12 mouse cellular contexts compared by ENCODE assay signal in the genomic region with DNA sequence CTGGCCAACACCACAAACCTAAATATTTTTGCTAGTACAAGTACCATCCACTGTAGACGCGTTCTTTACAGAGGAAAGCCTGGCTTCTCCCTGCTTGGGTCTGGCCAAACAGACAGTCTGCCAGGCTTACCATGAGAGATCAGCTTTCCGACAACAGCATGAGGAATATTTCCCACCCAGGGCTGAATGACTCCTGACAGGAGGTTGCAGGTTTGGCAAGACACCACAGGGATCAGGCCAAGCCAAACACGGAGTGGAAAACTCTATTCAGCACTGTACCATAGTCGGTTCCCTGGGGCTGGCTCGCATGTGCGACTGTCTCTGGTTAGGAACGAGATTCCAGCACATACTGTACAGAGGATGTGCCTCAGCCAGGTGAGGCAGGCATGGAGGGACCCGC.
DNase-seq lines count a peak whose midpoint lies in the region; ATAC-seq lines count a peak whose summit lies in the region.
"Had no signal": no experiment of that assay in that cellular context is flagged by ENCODE, and none has a peak within 500 bp of the region (broad histone marks: within the 10 kb centered on the region; RNA-seq: fewer than 3 reads in every experiment).

No protein-coding gene starts in this region.

- ATAC-seq in hindbrain, embryonic 16.5 days, result peak; percentile 30
- peak; percentile 84 for ATAC-seq in heart, embryonic 15.5 days (replicated peaks; ENCODE audit: insufficient number of reproducible peaks, insufficient read depth, low FRiP score, low read depth)
- ATAC-seq in neural tube, embryonic 15.5 days (ENCODE audit: low FRiP score), result no peak

- H3K4me2 ChIP-seq in hindbrain, embryonic 16.5 days (ENCODE audit: low read length), result no peak overlapping the region
- H3K4me2 ChIP-seq in heart, embryonic 15.5 days, result no peak overlapping the region
- H3K4me2 ChIP-seq in neural tube, embryonic 15.5 days, result no peak overlapping the region

- no peaks in the 10 kb centered on the region for H3K4me1 ChIP-seq in hindbrain, embryonic 16.5 days (ENCODE audit: control insufficient read depth, insufficient read depth, low read depth, low read length)
- no peaks in the 10 kb centered on the region for H3K4me1 ChIP-seq in hindbrain, embryonic 10.5 days (replicated peaks)
- H3K4me1 ChIP-seq in heart, embryonic 15.5 days (replicated peaks), result no peaks in the 10 kb centered on the region
- H3K4me1 ChIP-seq in neural tube, embryonic 15.5 days, result no peaks in the 10 kb centered on the region
- peaks cover 11% of the 10 kb centered on the region; the same call in 1 of the 2 replicates for H3K4me1 ChIP-seq in midbrain, embryonic 10.5 days

- 75% methylated on average over 9 of the region's 9 CpGs for WGBS in hindbrain, embryonic 16.5 days
- WGBS in hindbrain, embryonic 10.5 days, result 83% methylated on average over 9 of the region's 9 CpGs
- WGBS in heart, embryonic 15.5 days, result 49% methylated on average over 9 of the region's 9 CpGs
- WGBS in neural tube, embryonic 15.5 days, result 85% methylated on average over 9 of the region's 9 CpGs
- WGBS in midbrain, embryonic 10.5 days, result 84% methylated on average over 9 of the region's 9 CpGs

- DNase-seq in hindbrain, embryonic 10.5 days (ENCODE audit: low spot score), result no peak
- peak; percentile 3 for DNase-seq in urinary bladder, postnatal 25 days (ENCODE audit: low spot score)
- DNase-seq in urinary bladder, postnatal 10 days (ENCODE audit: low spot score), result no peak
- peak; percentile 12 for DNase-seq in yolk sac, embryonic 10.5 days (ENCODE audit: low spot score)
- no peak for DNase-seq in midbrain, embryonic 10.5 days (ENCODE audit: low spot score)
- DNase-seq: embryo, embryonic 11 days; kidney, adult 8-10 months; right cerebral cortex, adult 18-20 months had no signal

- no peak overlapping the region for H3K9ac ChIP-seq in hindbrain, embryonic 16.5 days (ENCODE audit: low read depth, low read length)
- H3K9ac ChIP-seq in heart, embryonic 15.5 days, result no peak overlapping the region
- H3K9ac ChIP-seq in neural tube, embryonic 15.5 days (replicated peaks), result no peak overlapping the region

- no peak overlapping the region for H3K4me3 ChIP-seq in hindbrain, embryonic 16.5 days (ENCODE audit: low read length)
- no peak overlapping the region for H3K4me3 ChIP-seq in hindbrain, embryonic 10.5 days
- no peak overlapping the region for H3K4me3 ChIP-seq in heart, embryonic 15.5 days
- H3K4me3 ChIP-seq in neural tube, embryonic 15.5 days (replicated peaks), result no peak overlapping the region
- no peak overlapping the region for H3K4me3 ChIP-seq in midbrain, embryonic 10.5 days

- H3K27me3 ChIP-seq in hindbrain, embryonic 16.5 days (replicated peaks; ENCODE audit: control insufficient read depth, insufficient read depth, low read length), result no peaks in the 10 kb centered on the region
- H3K27me3 ChIP-seq in hindbrain, embryonic 10.5 days (ENCODE audit: insufficient read depth, poor library complexity, severe bottlenecking), result no peaks in the 10 kb centered on the region
- no peaks in the 10 kb centered on the region for H3K27me3 ChIP-seq in heart, embryonic 15.5 days
- H3K27me3 ChIP-seq in neural tube, embryonic 15.5 days (replicated peaks), result no peaks in the 10 kb centered on the region
- no peaks in the 10 kb centered on the region for H3K27me3 ChIP-seq in midbrain, embryonic 10.5 days (ENCODE audit: low read depth, poor library complexity, severe bottlenecking)
- H3K27me3 ChIP-seq: CH12.LX had no signal

- H3K9me3 ChIP-seq in hindbrain, embryonic 16.5 days (ENCODE audit: control insufficient read depth, low read length), result peaks cover 2% of the 10 kb centered on the region; the same call in 1 of the 2 replicates
- H3K9me3 ChIP-seq in hindbrain, embryonic 10.5 days, result peaks cover 10% of the 10 kb centered on the region
- H3K9me3 ChIP-seq in heart, embryonic 15.5 days (replicated peaks), result 0 out of 2 replicates have a peak, but pooled peaks cover 6% of the 10 kb centered on the region
- H3K9me3 ChIP-seq in neural tube, embryonic 15.5 days (replicated peaks), result no peaks in the 10 kb centered on the region; the same call in 1 of the 2 replicates
- peaks cover 6% of the 10 kb centered on the region; the same call in 1 of the 2 replicates for H3K9me3 ChIP-seq in midbrain, embryonic 10.5 days (replicated peaks)

- H3K36me3 ChIP-seq in hindbrain, embryonic 16.5 days (ENCODE audit: control insufficient read depth, insufficient read depth, low read length), result no peaks in the 10 kb centered on the region
- H3K36me3 ChIP-seq in hindbrain, embryonic 10.5 days, result no peaks in the 10 kb centered on the region
- no peaks in the 10 kb centered on the region for H3K36me3 ChIP-seq in heart, embryonic 15.5 days
- H3K36me3 ChIP-seq in neural tube, embryonic 15.5 days, result no peaks in the 10 kb centered on the region
- H3K36me3 ChIP-seq in midbrain, embryonic 10.5 days, result no peaks in the 10 kb centered on the region

- H3K27ac ChIP-seq in hindbrain, embryonic 16.5 days (ENCODE audit: low read depth, low read length), result no peak overlapping the region
- H3K27ac ChIP-seq in hindbrain, embryonic 10.5 days, result no peak overlapping the region
- H3K27ac ChIP-seq in heart, embryonic 15.5 days, result peak overlapping the region; percentile 63
- no peak overlapping the region for H3K27ac ChIP-seq in neural tube, embryonic 15.5 days (replicated peaks)
- H3K27ac ChIP-seq in midbrain, embryonic 10.5 days (replicated peaks), result no peak overlapping the region

Comparison
In these comparisons a context has a peak if more than half of its experiments do, and no peak if none do; other contexts are left out.
1. DNase-seq: peak in urinary bladder, postnatal 25 days (single experiment) and yolk sac, embryonic 10.5 days (single experiment); none in hindbrain, embryonic 10.5 days (single experiment), urinary bladder, postnatal 10 days (single experiment) and midbrain, embryonic 10.5 days (single experiment).